Mouse (Mus musculus) brain, embryonic 14.5 days (tissue): ENCODE data around the gene Ankrd16. TPM values are rescaled to one million over a fixed set of nuclear protein-coding genes. Genes with fewer than 3 reads are reported as not detected.
A peak's percentile ranks its signal among the peaks of the same experiment; 100 is the strongest.

Experiments
- DNase-seq: peaks from one replicate; pipeline ENCODE4 v3.0.0-alpha.2; 2011; ENCODE audit warnings: low read depth
- CTCF ChIP-seq: fragments of 200-500 bp; IDR thresholded peaks from 2 replicates; pipeline ENCODE4 v1.5.1; 2012; ENCODE audit warnings: inconsistent platforms, mild to moderate bottlenecking, moderate library complexity, borderline replicate concordance; ENCODE audit not compliant: insufficient read depth, insufficient read length; ENCODE audit errors: extremely low read depth
- POLR2A ChIP-seq: fragments of 200-500 bp; IDR thresholded peaks from 2 replicates; pipeline ENCODE4 v1.6.1; 2012; ENCODE audit warnings: mild to moderate bottlenecking, inconsistent platforms, borderline replicate concordance; ENCODE audit not compliant: poor library complexity, insufficient read depth, insufficient read length, severe bottlenecking; ENCODE audit errors: extremely low read depth
- polyA plus RNA-seq: library from polyadenylated mRNA; depleted of rRNA; stranded (reverse); fragments of >200 nt; gene quantifications from 2 replicates; pipeline ENCODE4 v1.2.3, GENCODE M21; 2012; rRNA removed

Gene Ankrd16
- polyA plus RNA-seq, 1 experiment: 125 TPM

GRCm38 (mm10) chr2:11772401-11772800, 5.3 kb upstream of the Ankrd16 start:
- DNase-seq: no peak

GRCm38 (mm10) chr2:11774426-11774825, 3.2 kb upstream of the Ankrd16 start:
- no peak for DNase-seq
- TF ChIP-seq CTCF: no peak
- no peak for TF ChIP-seq POLR2A

More at GRCm38 (mm10) chr2:11772401-11772800, 5.3 kb upstream of the Ankrd16 start:
- TF ChIP-seq POLR2A: no peak
- no peak for TF ChIP-seq CTCF

GRCm38 (mm10) chr2:11775121-11775520, 2.6 kb upstream of the Ankrd16 start:
- TF ChIP-seq CTCF (no peak), POLR2A (no peak)
- no peak for DNase-seq

- no peak for DNase-seq
- TF ChIP-seq CTCF (no peak), POLR2A (no peak)
These were observed 1.3 kb upstream of the Ankrd16 start for GRCm38 (mm10) chr2:11776415-11776814.

- TF ChIP-seq CTCF (peak; percentile 37; the same call in 1 of the 2 replicates), POLR2A (peak; percentile 27; the same call in 1 of the 2 replicates)
- peak; percentile 97 for DNase-seq
These were observed 579 bp downstream of the Ankrd16 start for GRCm38 (mm10) chr2:11778087-11778823.

GRCm38 (mm10) chr2:11784159-11784558, 6.5 kb downstream of the Ankrd16 start:
- TF ChIP-seq CTCF (no peak), POLR2A (no peak)
- no peak for DNase-seq

- DNase-seq: no peak
- no peak for TF ChIP-seq CTCF
- TF ChIP-seq POLR2A: no peak
These were observed 17.0 kb downstream of the Ankrd16 start for GRCm38 (mm10) chr2:11794668-11795067.

- no peak for DNase-seq
- TF ChIP-seq CTCF: no peak
- TF ChIP-seq POLR2A: no peak
These were observed 20.3 kb downstream of the Ankrd16 start for GRCm38 (mm10) chr2:11797930-11798364.

GRCm38 (mm10) chr2:11801299-11801930, 23.7 kb downstream of the Ankrd16 start:
- no peak for DNase-seq
- TF ChIP-seq CTCF: no peak
- TF ChIP-seq POLR2A: no peak

Other genes starting within 250 kb of the Ankrd16 start
- gene Pfkfb3, start 223.8 kb upstream of the Ankrd16 start, polyA plus RNA-seq: 42.1 and 48.0 TPM in 2 replicates
- gene Rbm17, start 173.7 kb upstream of the Ankrd16 start, polyA plus RNA-seq: 116 and 133 TPM in 2 replicates
- not detected in 2 replicates for gene Gm17490, start 151.6 kb upstream of the Ankrd16 start, polyA plus RNA-seq
- gene Il2ra, start 135.1 kb upstream of the Ankrd16 start, polyA plus RNA-seq: 0.01 and 0.03 TPM in 2 replicates
- gene Il15ra, start 72.6 kb upstream of the Ankrd16 start, polyA plus RNA-seq: 0.28 and 0.70 TPM in 2 replicates
- 105 and 110 TPM in 2 replicates for gene Fbh1, start 294 bp upstream of the Ankrd16 start, polyA plus RNA-seq